Mouse (Mus musculus): ENCODE measurements around the gene Gm2001. TPM values are rescaled to one million over a fixed set of nuclear protein-coding genes. Genes with fewer than 3 reads are reported as not detected.
"Not testable (repeated sequence)": the region's sequence is repeated elsewhere in the genome, so short reads cannot be mapped to it uniquely, and the experiment has no call there.

Gm2001 gene
- total RNA-seq (2015) = not detected in 2 replicates
- not detected in 2 replicates for total RNA-seq (2017)

- ATAC-seq (replicated peaks; ENCODE audit: poor library complexity) = not testable (repeated sequence)
Observed at GRCm38 (mm10) chr12:87842239-87842638, at the start of gene Gm2001. Gene Gm2001, minus strand, starts transcription at chr12:87842339.

GRCm38 (mm10) chr12:87873772-87874171, 31.6 kb upstream of the Gm2001 start, which contains the start of gene Gm2016:
Gene Gm2016, plus strand, starts transcription at chr12:87874072.
- not testable (repeated sequence) for ATAC-seq (replicated peaks; ENCODE audit: poor library complexity)

- not testable (repeated sequence) for ATAC-seq (replicated peaks; ENCODE audit: poor library complexity)
Observed at GRCm38 (mm10) chr12:87864048-87864447, 21.9 kb upstream of the Gm2001 start.

- ATAC-seq (replicated peaks; ENCODE audit: poor library complexity) = not testable (repeated sequence)
Observed at GRCm38 (mm10) chr12:87863638-87864037, 21.5 kb upstream of the Gm2001 start.

- not testable (repeated sequence) for ATAC-seq (replicated peaks; ENCODE audit: poor library complexity)
Observed at GRCm38 (mm10) chr12:87861740-87862692, 19.9 kb upstream of the Gm2001 start.

- ATAC-seq (replicated peaks; ENCODE audit: poor library complexity) = not testable (repeated sequence)
Observed at GRCm38 (mm10) chr12:87856067-87856466, 13.9 kb upstream of the Gm2001 start.

- not testable (repeated sequence) for ATAC-seq (replicated peaks; ENCODE audit: poor library complexity)
Observed at GRCm38 (mm10) chr12:87850657-87851056, 8.5 kb upstream of the Gm2001 start.

GRCm38 (mm10) chr12:87816277-87816676, 25.9 kb downstream of the Gm2001 start, which contains the start of gene BB287469:
Gene BB287469, plus strand, starts transcription at chr12:87816577.
- ATAC-seq (replicated peaks; ENCODE audit: poor library complexity) = not testable (repeated sequence)

- not testable (repeated sequence) for ATAC-seq (replicated peaks; ENCODE audit: poor library complexity)
Observed at GRCm38 (mm10) chr12:87797971-87798370, 44.2 kb downstream of the Gm2001 start.

- ATAC-seq (replicated peaks; ENCODE audit: poor library complexity) = not testable (repeated sequence)
Observed at GRCm38 (mm10) chr12:87795212-87795611, 46.9 kb downstream of the Gm2001 start, which contains the start of gene Gm21936. Gene Gm21936, plus strand, starts transcription at chr12:87795512.

Other genes starting within 250 kb of the Gm2001 start
- gene Oog1, start 239.7 kb downstream of the Gm2001 start, total RNA-seq (2015) = not detected in 2 replicates
- gene Oog1, start 239.7 kb downstream of the Gm2001 start, total RNA-seq (2017) = not detected in 2 replicates
- gene Gm4027, start 223.5 kb downstream of the Gm2001 start, total RNA-seq (2015) = not detected in 2 replicates
- not detected in 2 replicates for gene Gm4027, start 223.5 kb downstream of the Gm2001 start, total RNA-seq (2017)
- gene Gm16381, start 197.7 kb downstream of the Gm2001 start, total RNA-seq (2015) = not detected in 2 replicates
- gene Gm16381, start 197.7 kb downstream of the Gm2001 start, total RNA-seq (2017) = not detected in 2 replicates
- gene Gm21319, start 66.6 kb downstream of the Gm2001 start, total RNA-seq (2015) = not detected in 2 replicates
- gene Gm21319, start 66.6 kb downstream of the Gm2001 start, total RNA-seq (2017) = not detected in 2 replicates
- gene Gm21936, start 46.8 kb downstream of the Gm2001 start, total RNA-seq (2015) = not detected in 2 replicates
- gene Gm21936, start 46.8 kb downstream of the Gm2001 start, total RNA-seq (2017) = not detected in 2 replicates
- not detected in 2 replicates for gene BB287469, start 25.8 kb downstream of the Gm2001 start, total RNA-seq (2015)
- not detected in 2 replicates for gene BB287469, start 25.8 kb downstream of the Gm2001 start, total RNA-seq (2017)
- not detected in 2 replicates for gene Gm2016, start 31.7 kb upstream of the Gm2001 start, total RNA-seq (2015)
- gene Gm2016, start 31.7 kb upstream of the Gm2001 start, total RNA-seq (2017) = not detected in 2 replicates
- gene Gm2022, start 53.0 kb upstream of the Gm2001 start, total RNA-seq (2015) = not detected in 2 replicates
- gene Gm2022, start 53.0 kb upstream of the Gm2001 start, total RNA-seq (2017) = not detected in 2 replicates
- gene Gm2035, start 77.5 kb upstream of the Gm2001 start, total RNA-seq (2015) = not detected in 2 replicates
- not detected in 2 replicates for gene Gm2035, start 77.5 kb upstream of the Gm2001 start, total RNA-seq (2017)
- not detected in 2 replicates for gene Gm2042, start 111.7 kb upstream of the Gm2001 start, total RNA-seq (2015)
- gene Gm2042, start 111.7 kb upstream of the Gm2001 start, total RNA-seq (2017) = not detected in 2 replicates
- not detected in 2 replicates for gene Gm2075, start 169.5 kb upstream of the Gm2001 start, total RNA-seq (2015)
- not detected in 2 replicates for gene Gm2075, start 169.5 kb upstream of the Gm2001 start, total RNA-seq (2017)
- not detected in 2 replicates for gene Gm6803, start 176.4 kb upstream of the Gm2001 start, total RNA-seq (2015)
- gene Gm6803, start 176.4 kb upstream of the Gm2001 start, total RNA-seq (2017) = not detected in 2 replicates
- gene Gm2056, start 184.7 kb upstream of the Gm2001 start, total RNA-seq (2015) = not detected in 2 replicates
- not detected in 2 replicates for gene Gm2056, start 184.7 kb upstream of the Gm2001 start, total RNA-seq (2017)
- not detected in 2 replicates for gene Gm16368, start 241.4 kb upstream of the Gm2001 start, total RNA-seq (2015)
- not detected in 2 replicates for gene Gm16368, start 241.4 kb upstream of the Gm2001 start, total RNA-seq (2017)

Measured in megakaryocyte progenitor cell, adult 5-6 weeks (primary cell).